Mouse (Mus musculus) lung, embryonic 15.5 days (tissue): ENCODE measurements around the gene Cpt1a. TPM values are rescaled to one million over a fixed set of nuclear protein-coding genes. Genes with fewer than 3 reads are reported as not detected.

ENCODE experiments used
- ATAC-seq: fragments of 200-750 bp; cut with Nextera tagmentation; 2 replicates; pipeline ENCODE4 v1.8.0; 2017; ENCODE audit warnings: moderate number of reproducible peaks, borderline replicate concordance; ENCODE audit not compliant: low FRiP score, low TSS enrichment; ENCODE audit errors: extremely low read depth
- H3K27ac ChIP-seq: fragments of 300-500 bp; sonication (generic); 2 replicates; pipeline ENCODE4 v1.5.1; 2015; ENCODE audit warnings: moderate library complexity, mild to moderate bottlenecking, inconsistent platforms
- H3K27me3 ChIP-seq: fragments of 300-500 bp; sonication (generic); 2 replicates; pipeline ENCODE4 v1.6.1; 2015; ENCODE audit warnings: inconsistent platforms
- H3K36me3 ChIP-seq: fragments of 300-500 bp; sonication (generic); 2 replicates; pipeline ENCODE4 v1.6.1; 2015; ENCODE audit warnings: inconsistent platforms
- H3K4me1 ChIP-seq: fragments of 300-500 bp; sonication (generic); 2 replicates; pipeline ENCODE4 v1.6.1; 2015; ENCODE audit warnings: inconsistent platforms
- H3K4me2 ChIP-seq: fragments of 300-500 bp; sonication (generic); 2 replicates; pipeline ENCODE4 v1.6.1; 2015; ENCODE audit warnings: inconsistent platforms, mild to moderate bottlenecking, moderate library complexity
- H3K4me3 ChIP-seq: fragments of 300-500 bp; sonication (generic); 2 replicates; pipeline ENCODE4 v1.5.1; 2015; ENCODE audit warnings: mild to moderate bottlenecking, inconsistent platforms
- H3K9ac ChIP-seq: fragments of 300-500 bp; sonication (generic); 2 replicates; pipeline ENCODE4 v1.6.1; 2015; ENCODE audit warnings: inconsistent platforms
- H3K9me3 ChIP-seq: fragments of 300-500 bp; sonication (generic); 2 replicates; pipeline ENCODE4 v1.6.1; 2016; ENCODE audit warnings: inconsistent platforms
- WGBS: fragments of 180-500 bp; shearing (Covaris S2); methylation state at CpG from one replicate; pipeline ENCODE4 v1.1.7; 2015; 5-methylcytosine and 5-hydroxymethylcytosine counted together
- polyA plus RNA-seq: library from polyadenylated mRNA; unstranded; fragments of >200 nt; fragmentation: Nextera tagmentation; extraction: Ambion mirVana; gene quantifications from 2 replicates; pipeline ENCODE4 v1.2.1, GENCODE M21; 2015

Gene Cpt1a
- polyA plus RNA-seq, 1 experiment from 2014 or later, result 20.9 TPM

- WGBS, result 70% methylated on average over 4 of the region's 4 CpGs
- Histone ChIP-seq H3K4me3 (no peak overlapping the region), H3K9me3 (no peaks in the 10 kb centered on the region), H3K27me3 (no peaks in the 10 kb centered on the region), H3K9ac (no peak overlapping the region), H3K27ac (no peak overlapping the region), H3K4me1 (no peaks in the 10 kb centered on the region), H3K4me2 (no peak overlapping the region), H3K36me3 (no peaks in the 10 kb centered on the region)
- no peak for ATAC-seq
These were observed 18.1 kb upstream of the Cpt1a start for GRCm38 (mm10) chr19:3304017-3304416.

DNA sequence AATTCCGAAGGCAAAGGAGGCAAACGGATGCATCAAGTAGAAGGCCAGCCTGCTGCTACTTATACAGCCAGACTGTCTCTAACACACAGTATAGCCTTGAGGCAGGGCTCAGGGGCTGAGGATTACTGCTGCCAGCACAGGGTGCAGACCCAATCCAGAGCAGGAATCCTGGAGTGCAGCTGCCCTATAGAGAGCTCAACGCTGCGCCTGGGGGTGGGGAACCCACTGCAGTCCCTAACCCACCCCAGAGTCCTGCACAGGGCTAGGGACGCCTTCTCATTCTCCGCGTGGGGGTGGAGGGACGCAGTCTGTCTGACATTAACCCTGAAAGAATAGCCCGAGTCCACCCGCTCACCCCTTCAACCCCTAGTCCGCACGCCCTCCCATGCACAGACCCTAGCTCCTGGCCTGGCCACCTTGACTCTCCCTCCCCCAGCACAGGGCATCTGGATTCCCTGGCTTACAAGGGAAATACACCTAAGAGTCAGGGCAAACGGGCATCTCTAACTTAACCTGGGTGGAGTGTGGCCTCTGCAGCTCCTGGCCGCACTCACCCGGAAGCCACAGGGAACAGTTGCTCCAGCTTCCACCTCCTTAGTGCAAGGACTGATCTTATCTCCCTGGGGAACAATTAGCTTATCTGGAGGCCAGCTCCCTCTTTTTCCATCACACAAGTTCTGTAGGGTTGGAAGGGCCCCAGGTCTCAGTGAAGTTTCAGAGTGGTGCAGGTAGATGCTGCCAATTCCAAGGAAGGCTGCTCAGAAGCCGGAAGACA, 14.8 kb upstream of the Cpt1a start:
- H3K4me1 ChIP-seq, result no peaks in the 10 kb centered on the region
- no peaks in the 10 kb centered on the region for H3K9me3 ChIP-seq
- no peaks in the 10 kb centered on the region for H3K36me3 ChIP-seq
- no peak overlapping the region for H3K27ac ChIP-seq
- H3K27me3 ChIP-seq, result no peaks in the 10 kb centered on the region
- no peak overlapping the region for H3K4me3 ChIP-seq
- no peak overlapping the region for H3K9ac ChIP-seq
- 46% methylated on average over 16 of the region's 16 CpGs for WGBS
- H3K4me2 ChIP-seq, result no peak overlapping the region
- peak; percentile 39; the same call in 1 of the 2 replicates for ATAC-seq

DNA sequence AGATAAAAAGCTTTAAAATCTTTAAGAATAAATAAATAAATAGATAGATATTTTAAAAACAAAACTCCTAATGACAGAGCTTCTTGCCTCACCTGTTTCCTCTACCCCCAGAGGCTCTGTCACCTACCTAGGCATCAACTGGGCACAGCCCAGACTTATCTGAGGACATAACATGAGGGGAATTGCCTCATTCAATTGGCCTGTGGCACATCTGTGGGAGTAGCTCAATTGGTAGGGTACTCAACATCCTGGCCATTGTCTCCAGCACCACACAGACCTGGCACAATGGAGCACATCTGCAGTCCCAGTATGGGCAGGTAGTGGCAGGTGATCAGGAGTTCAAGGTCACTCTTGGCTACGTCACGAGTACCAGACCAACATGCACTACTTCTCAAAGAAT, 2.8 kb upstream of the Cpt1a start:
- no peak overlapping the region for H3K9ac ChIP-seq
- ATAC-seq, result no peak
- WGBS, result 75% methylated on average over 2 of the region's 2 CpGs
- H3K9me3 ChIP-seq, result no peaks in the 10 kb centered on the region
- no peak overlapping the region for H3K4me2 ChIP-seq
- peaks cover 24% of the 10 kb centered on the region for H3K4me1 ChIP-seq
- H3K27me3 ChIP-seq, result no peaks in the 10 kb centered on the region
- H3K4me3 ChIP-seq, result no peak overlapping the region
- no peaks in the 10 kb centered on the region for H3K36me3 ChIP-seq
- H3K27ac ChIP-seq, result no peak overlapping the region

DNA sequence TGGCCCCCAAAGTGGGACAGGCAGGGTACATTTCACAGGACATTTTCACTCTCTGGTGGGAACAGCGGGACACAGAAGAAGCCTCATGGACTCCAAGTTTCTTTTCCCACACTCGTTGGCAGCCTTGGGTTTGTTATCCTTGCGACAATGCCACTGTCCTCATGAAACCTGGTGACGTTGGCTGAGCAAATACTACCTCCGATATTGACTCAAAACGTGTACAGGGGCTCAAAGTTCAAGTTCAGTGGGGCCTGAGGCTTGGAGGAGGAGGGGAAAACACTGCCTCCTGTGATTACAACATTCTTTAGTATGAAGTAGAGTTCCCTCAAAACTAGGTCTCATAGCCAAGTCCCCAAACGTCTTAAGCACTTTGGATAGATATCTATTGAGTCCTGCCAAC, 2.0 kb upstream of the Cpt1a start:
- 47% methylated on average over 7 of the region's 7 CpGs for whole genome bisulfite sequencing
- Histone ChIP-seq H3K36me3 (no peaks in the 10 kb centered on the region), H3K9ac (no peak overlapping the region), H3K4me2 (no peak overlapping the region), H3K9me3 (no peaks in the 10 kb centered on the region), H3K27me3 (no peaks in the 10 kb centered on the region), H3K4me3 (no peak overlapping the region), H3K27ac (no peak overlapping the region), H3K4me1 (peaks cover 30% of the 10 kb centered on the region)
- no peak for ATAC-seq

GRCm38 (mm10) chr19:3320801-3321200, 1.3 kb upstream of the Cpt1a start:
- no peaks in the 10 kb centered on the region for H3K36me3 ChIP-seq
- H3K27me3 ChIP-seq, result no peaks in the 10 kb centered on the region
- H3K9ac ChIP-seq, result no peak overlapping the region
- peaks cover 33% of the 10 kb centered on the region for H3K4me1 ChIP-seq
- no peak overlapping the region for H3K27ac ChIP-seq
- H3K9me3 ChIP-seq, result no peaks in the 10 kb centered on the region
- WGBS, result 67% methylated on average over 3 of the region's 3 CpGs
- H3K4me3 ChIP-seq, result no peak overlapping the region
- no peak for ATAC-seq
- H3K4me2 ChIP-seq, result no peak overlapping the region

DNA sequence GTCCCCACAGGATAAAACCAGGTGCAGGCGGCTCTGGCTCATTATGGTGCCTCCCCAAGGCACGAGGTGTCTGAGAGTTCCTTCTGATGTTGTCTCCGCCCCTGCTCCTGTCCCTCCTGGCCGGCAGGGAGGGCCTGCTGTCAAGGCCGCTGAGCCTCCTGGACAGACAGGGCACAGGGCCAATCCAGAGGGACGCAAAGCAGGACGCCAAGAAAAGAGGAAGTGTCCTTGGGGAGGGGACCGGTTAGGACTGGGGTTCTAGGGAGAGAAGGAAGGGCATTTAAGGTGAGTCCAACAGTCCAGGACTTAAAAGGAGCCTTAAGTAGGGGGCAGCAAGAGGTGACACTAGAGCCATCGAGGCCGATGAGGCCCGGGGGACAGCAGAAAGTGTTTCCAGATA, 517 bp upstream of the Cpt1a start:
- no peak; the same call in 1 of the 2 replicates for ATAC-seq
- Histone ChIP-seq H3K4me1 (peaks cover 41% of the 10 kb centered on the region), H3K36me3 (no peaks in the 10 kb centered on the region), H3K27me3 (no peaks in the 10 kb centered on the region), H3K4me3 (peak overlapping the region; percentile 59), H3K4me2 (peak overlapping the region; percentile 99), H3K9me3 (no peaks in the 10 kb centered on the region), H3K9ac (no peak overlapping the region), H3K27ac (no peak overlapping the region)
- 5% methylated on average over 11 of the region's 11 CpGs for WGBS

- Histone ChIP-seq H3K4me2 (peak overlapping the region; percentile 99), H3K36me3 (no peaks in the 10 kb centered on the region), H3K4me3 (peak overlapping the region; percentile 59), H3K4me1 (peaks cover 42% of the 10 kb centered on the region), H3K9me3 (no peaks in the 10 kb centered on the region), H3K27me3 (no peaks in the 10 kb centered on the region), H3K27ac (peak overlapping the region; percentile 92), H3K9ac (peak overlapping the region; percentile 52)
- peak; percentile 88 for ATAC-seq
- under 1% methylated on average over 45 of the region's 47 CpGs for WGBS
These were observed 1.1 kb downstream of the Cpt1a start for GRCm38 (mm10) chr19:3323201-3323621.

- Histone ChIP-seq H3K4me2 (peak overlapping the region; percentile 99), H3K27ac (peak overlapping the region; percentile 92), H3K27me3 (no peaks in the 10 kb centered on the region), H3K9me3 (no peaks in the 10 kb centered on the region), H3K9ac (peak overlapping the region; percentile 52), H3K4me3 (peak overlapping the region; percentile 59), H3K36me3 (no peaks in the 10 kb centered on the region), H3K4me1 (peaks cover 42% of the 10 kb centered on the region)
- under 1% methylated on average over 34 of the region's 34 CpGs for WGBS
- 0 out of 2 replicates have a peak, but pooled peaks have one; percentile 8 for ATAC-seq
These were observed 1.7 kb downstream of the Cpt1a start for GRCm38 (mm10) chr19:3323753-3324270.

GRCm38 (mm10) chr19:3324271-3324811, 2.2 kb downstream of the Cpt1a start:
- 3% methylated on average over 17 of the region's 17 CpGs for WGBS
- Histone ChIP-seq H3K9me3 (no peaks in the 10 kb centered on the region), H3K4me2 (peak overlapping the region; percentile 99), H3K4me3 (peak overlapping the region; percentile 59), H3K4me1 (peaks cover 42% of the 10 kb centered on the region), H3K27ac (peak overlapping the region; percentile 92), H3K9ac (peak overlapping the region; percentile 52), H3K36me3 (no peaks in the 10 kb centered on the region), H3K27me3 (no peaks in the 10 kb centered on the region)
- no peak for ATAC-seq

DNA sequence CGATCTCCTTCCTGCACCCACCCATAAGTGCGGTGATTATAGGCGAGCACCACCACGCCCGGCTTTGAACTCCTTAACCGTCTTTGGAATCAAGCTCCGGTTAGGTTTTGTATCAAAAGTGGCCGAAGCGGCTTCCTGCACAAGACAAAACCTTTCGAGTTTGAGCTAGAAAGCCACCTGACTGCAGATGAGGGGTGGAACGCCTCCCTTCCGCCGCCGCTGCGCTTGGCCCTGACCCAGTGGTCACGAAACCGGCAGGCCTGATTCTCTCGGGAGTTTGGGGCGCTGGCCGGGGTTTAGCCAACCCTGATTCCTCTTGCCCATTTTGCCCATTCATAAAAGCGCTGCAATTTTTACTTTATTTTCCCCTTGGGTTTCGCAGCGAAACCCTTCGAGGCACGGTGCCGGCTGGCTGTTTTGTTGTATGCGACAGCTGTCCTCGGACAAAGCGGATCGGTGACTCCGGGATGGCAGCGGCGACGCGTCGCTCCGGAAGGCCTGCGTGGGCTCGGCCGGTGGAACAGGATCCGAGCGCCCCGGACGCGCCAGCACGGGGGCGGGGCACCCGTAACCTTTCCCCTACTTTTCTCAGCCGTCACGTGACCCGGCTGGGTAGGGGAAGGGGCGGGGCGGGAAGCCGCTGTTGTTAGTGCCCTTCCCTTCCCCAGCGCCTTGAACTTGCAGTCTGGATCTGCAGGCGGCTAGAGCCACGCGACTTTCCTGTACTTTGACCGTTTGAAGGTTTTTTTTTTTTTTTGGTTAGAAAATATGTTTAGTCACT, 3.0 kb downstream of the Cpt1a start:
- peak overlapping the region; percentile 92 for H3K27ac ChIP-seq
- H3K9me3 ChIP-seq, result no peaks in the 10 kb centered on the region
- H3K9ac ChIP-seq, result peak overlapping the region; percentile 44
- under 1% methylated on average over 59 of the region's 59 CpGs for WGBS
- peak overlapping the region; percentile 59 for H3K4me3 ChIP-seq
- ATAC-seq, result peak; percentile 75
- H3K4me2 ChIP-seq, result peak overlapping the region; percentile 99
- peaks cover 42% of the 10 kb centered on the region for H3K4me1 ChIP-seq
- H3K36me3 ChIP-seq, result no peaks in the 10 kb centered on the region
- H3K27me3 ChIP-seq, result no peaks in the 10 kb centered on the region

DNA sequence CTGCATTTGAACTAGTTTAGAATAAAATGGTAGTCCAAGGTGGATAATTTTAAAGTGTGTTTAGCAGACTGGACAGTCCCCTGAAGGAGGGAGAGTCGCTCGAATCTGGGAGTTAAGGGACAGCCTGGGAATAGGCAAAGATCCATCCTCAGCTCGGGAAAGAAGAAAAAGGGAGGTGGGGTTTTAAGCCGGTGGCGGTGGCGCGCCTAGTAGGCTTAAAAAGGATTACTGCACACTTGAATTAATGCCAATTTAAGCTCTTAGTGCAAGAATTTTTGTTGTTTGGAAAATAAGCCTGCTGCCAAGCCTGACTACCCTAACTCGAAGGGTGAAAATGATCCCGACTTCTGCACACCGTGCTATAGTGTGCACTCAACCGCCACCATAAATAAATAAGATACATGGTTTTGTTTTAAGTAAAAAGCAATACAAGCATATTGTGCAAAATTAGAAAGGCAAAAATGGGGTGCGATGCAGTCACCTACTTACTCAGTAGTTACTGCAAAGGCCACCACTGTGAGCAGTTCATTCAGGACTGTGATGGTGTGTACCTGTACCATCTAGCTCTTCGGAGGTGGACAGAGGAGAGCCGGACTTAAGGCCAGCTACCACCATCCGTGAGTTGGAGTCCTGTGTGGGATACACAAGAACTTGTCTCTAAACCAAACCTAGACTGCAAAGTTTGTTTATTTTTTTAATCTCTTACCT, 3.8 kb downstream of the Cpt1a start:
- Histone ChIP-seq H3K4me1 (peaks cover 42% of the 10 kb centered on the region), H3K4me2 (peak overlapping the region; percentile 99), H3K27ac (peak overlapping the region; percentile 92), H3K36me3 (no peaks in the 10 kb centered on the region), H3K9ac (peak overlapping the region; percentile 36), H3K27me3 (no peaks in the 10 kb centered on the region), H3K4me3 (peak overlapping the region; percentile 59), H3K9me3 (no peaks in the 10 kb centered on the region)
- 30% methylated on average over 15 of the region's 15 CpGs for WGBS
- ATAC-seq, result no peak
